Mouse (Mus musculus): ENCODE measurements at regions not wholly inside any gene's neighbourhood (a gene's known extent, or its start where the extent isn't known, plus 50 kb on each side); places are given as distances from the start of the nearest gene placed in this dataset.
A peak's percentile ranks its signal among the peaks of the same experiment; 100 is the strongest.

GRCm38 (mm10) chr1:186405693-186406092 is 288.6 kb upstream of the Lyplal1 start:
- no peak for ATAC-seq (ENCODE audit: insufficient number of reproducible peaks, low FRiP score, low TSS enrichment, low read depth)
- H3K4me1 ChIP-seq, result peaks cover 11% of the 10 kb centered on the region
- WGBS, result 83% methylated on average over 5 of the region's 5 CpGs
- no peak overlapping the region for H3K9ac ChIP-seq
- H3K4me3 ChIP-seq, result no peak overlapping the region
- H3K27me3 ChIP-seq, result no peaks in the 10 kb centered on the region
- H3K9me3 ChIP-seq, result no peaks in the 10 kb centered on the region
- no peak overlapping the region for H3K27ac ChIP-seq
- no peaks in the 10 kb centered on the region for H3K36me3 ChIP-seq
- H3K4me2 ChIP-seq, result no peak overlapping the region

- Histone ChIP-seq H3K9me3 (no peaks in the 10 kb centered on the region), H3K27ac (no peak overlapping the region), H3K27me3 (no peaks in the 10 kb centered on the region), H3K4me1 (no peaks in the 10 kb centered on the region), H3K4me2 (no peak overlapping the region), H3K4me3 (no peak overlapping the region), H3K36me3 (no peaks in the 10 kb centered on the region), H3K9ac (no peak overlapping the region)
- 49% methylated on average over 8 of the region's 8 CpGs for WGBS
- no peak for ATAC-seq (ENCODE audit: insufficient number of reproducible peaks, low FRiP score, low TSS enrichment, low read depth)
Measured at GRCm38 (mm10) chr1:186399762-186400161, 282.7 kb upstream of the Lyplal1 start.

GRCm38 (mm10) chr1:186393005-186393404 is 275.9 kb upstream of the Lyplal1 start:
- H3K4me3 ChIP-seq, result no peak overlapping the region
- no peak overlapping the region for H3K4me2 ChIP-seq
- H3K27me3 ChIP-seq, result no peaks in the 10 kb centered on the region
- 0 out of 2 replicates have a peak, but pooled peaks cover 2% of the 10 kb centered on the region for H3K4me1 ChIP-seq
- H3K27ac ChIP-seq, result no peak overlapping the region
- WGBS, result 31% methylated on average over 5 of the region's 5 CpGs
- no peak overlapping the region for H3K9ac ChIP-seq
- no peaks in the 10 kb centered on the region for H3K36me3 ChIP-seq
- H3K9me3 ChIP-seq, result no peaks in the 10 kb centered on the region
- ATAC-seq (ENCODE audit: insufficient number of reproducible peaks, low FRiP score, low TSS enrichment, low read depth), result no peak

- 78% methylated on average over 4 of the region's 4 CpGs for WGBS
- Histone ChIP-seq H3K27me3 (no peaks in the 10 kb centered on the region), H3K27ac (no peak overlapping the region), H3K36me3 (no peaks in the 10 kb centered on the region), H3K4me1 (0 out of 2 replicates have a peak, but pooled peaks cover 4% of the 10 kb centered on the region), H3K4me2 (no peak overlapping the region), H3K9ac (no peak overlapping the region), H3K9me3 (no peaks in the 10 kb centered on the region), H3K4me3 (no peak overlapping the region)
- no peak for ATAC-seq (ENCODE audit: insufficient number of reproducible peaks, low FRiP score, low TSS enrichment, low read depth)
Measured at GRCm38 (mm10) chr1:186384440-186384839, 267.3 kb upstream of the Lyplal1 start.

GRCm38 (mm10) chr1:186383453-186383852 is 266.3 kb upstream of the Lyplal1 start:
- Histone ChIP-seq H3K27me3 (no peaks in the 10 kb centered on the region), H3K36me3 (no peaks in the 10 kb centered on the region), H3K4me3 (no peak overlapping the region), H3K27ac (no peak overlapping the region), H3K9me3 (no peaks in the 10 kb centered on the region), H3K4me2 (no peak overlapping the region), H3K9ac (no peak overlapping the region), H3K4me1 (0 out of 2 replicates have a peak, but pooled peaks cover 4% of the 10 kb centered on the region)
- no peak for ATAC-seq (ENCODE audit: insufficient number of reproducible peaks, low FRiP score, low TSS enrichment, low read depth)
- WGBS, result 84% methylated on average over 2 of the region's 2 CpGs

GRCm38 (mm10) chr1:186383006-186383405 is 265.9 kb upstream of the Lyplal1 start:
- H3K9me3 ChIP-seq, result no peaks in the 10 kb centered on the region
- H3K4me3 ChIP-seq, result no peak overlapping the region
- WGBS, result 61% methylated on average over 3 of the region's 3 CpGs
- no peak overlapping the region for H3K4me2 ChIP-seq
- ATAC-seq (ENCODE audit: insufficient number of reproducible peaks, low FRiP score, low TSS enrichment, low read depth), result no peak
- 0 out of 2 replicates have a peak, but pooled peaks cover 4% of the 10 kb centered on the region for H3K4me1 ChIP-seq
- no peaks in the 10 kb centered on the region for H3K36me3 ChIP-seq
- no peak overlapping the region for H3K9ac ChIP-seq
- H3K27ac ChIP-seq, result no peak overlapping the region
- H3K27me3 ChIP-seq, result no peaks in the 10 kb centered on the region

- Histone ChIP-seq H3K4me2 (no peak overlapping the region), H3K9me3 (no peaks in the 10 kb centered on the region), H3K27me3 (no peaks in the 10 kb centered on the region), H3K27ac (peak overlapping the region; percentile 60; the same call in 1 of the 2 replicates), H3K4me1 (0 out of 2 replicates have a peak, but pooled peaks cover 4% of the 10 kb centered on the region), H3K36me3 (no peaks in the 10 kb centered on the region), H3K4me3 (no peak overlapping the region), H3K9ac (no peak overlapping the region)
- 24% methylated on average over 10 of the region's 10 CpGs for WGBS
- peak; percentile 55; the same call in 1 of the 2 replicates for ATAC-seq (ENCODE audit: insufficient number of reproducible peaks, low FRiP score, low TSS enrichment, low read depth)
Measured at GRCm38 (mm10) chr1:186379938-186380847, 263.1 kb upstream of the Lyplal1 start.

GRCm38 (mm10) chr1:186376906-186377623 is 260.0 kb upstream of the Lyplal1 start:
- no peaks in the 10 kb centered on the region for H3K9me3 ChIP-seq
- 78% methylated on average over 9 of the region's 9 CpGs for WGBS
- no peak overlapping the region for H3K27ac ChIP-seq
- ATAC-seq (ENCODE audit: insufficient number of reproducible peaks, low FRiP score, low TSS enrichment, low read depth), result no peak
- 0 out of 2 replicates have a peak, but pooled peaks cover 4% of the 10 kb centered on the region for H3K4me1 ChIP-seq
- H3K36me3 ChIP-seq, result no peaks in the 10 kb centered on the region
- H3K27me3 ChIP-seq, result no peaks in the 10 kb centered on the region
- H3K9ac ChIP-seq, result no peak overlapping the region
- H3K4me3 ChIP-seq, result no peak overlapping the region
- no peak overlapping the region for H3K4me2 ChIP-seq

- Histone ChIP-seq H3K27ac (no peak overlapping the region), H3K9me3 (no peaks in the 10 kb centered on the region), H3K4me2 (no peak overlapping the region), H3K4me1 (no peaks in the 10 kb centered on the region), H3K4me3 (no peak overlapping the region), H3K27me3 (no peaks in the 10 kb centered on the region), H3K9ac (no peak overlapping the region), H3K36me3 (no peaks in the 10 kb centered on the region)
- no peak for ATAC-seq (ENCODE audit: insufficient number of reproducible peaks, low FRiP score, low TSS enrichment, low read depth)
- 76% methylated on average over 9 of the region's 9 CpGs for WGBS
Measured at GRCm38 (mm10) chr1:186374009-186374649, 257.0 kb upstream of the Lyplal1 start.

- no peaks in the 10 kb centered on the region for H3K36me3 ChIP-seq
- no peaks in the 10 kb centered on the region for H3K4me1 ChIP-seq
- no peak for ATAC-seq (ENCODE audit: insufficient number of reproducible peaks, low FRiP score, low TSS enrichment, low read depth)
- H3K4me3 ChIP-seq, result no peak overlapping the region
- no peaks in the 10 kb centered on the region for H3K27me3 ChIP-seq
- no peak overlapping the region for H3K27ac ChIP-seq
- 49% methylated on average over 4 of the region's 4 CpGs for WGBS
- no peak overlapping the region for H3K9ac ChIP-seq
- H3K9me3 ChIP-seq, result no peaks in the 10 kb centered on the region
- H3K4me2 ChIP-seq, result no peak overlapping the region
Measured at GRCm38 (mm10) chr1:186373386-186373785, 256.3 kb upstream of the Lyplal1 start.

- WGBS, result 100% methylated on average over 2 of the region's 2 CpGs
- H3K27me3 ChIP-seq, result no peaks in the 10 kb centered on the region
- no peak for ATAC-seq (ENCODE audit: insufficient number of reproducible peaks, low FRiP score, low TSS enrichment, low read depth)
Measured at GRCm38 (mm10) chr1:186372770-186373353, 255.8 kb upstream of the Lyplal1 start.

More at GRCm38 (mm10) chr1:186372770-186373353, 255.8 kb upstream of the Lyplal1 start:
- Histone ChIP-seq H3K9me3 (no peaks in the 10 kb centered on the region), H3K4me3 (no peak overlapping the region), H3K36me3 (no peaks in the 10 kb centered on the region), H3K4me1 (no peaks in the 10 kb centered on the region), H3K4me2 (no peak overlapping the region), H3K9ac (no peak overlapping the region), H3K27ac (no peak overlapping the region)
